Comparison of ENCODE assay signal across 13 mouse cellular contexts in the genomic region with DNA sequence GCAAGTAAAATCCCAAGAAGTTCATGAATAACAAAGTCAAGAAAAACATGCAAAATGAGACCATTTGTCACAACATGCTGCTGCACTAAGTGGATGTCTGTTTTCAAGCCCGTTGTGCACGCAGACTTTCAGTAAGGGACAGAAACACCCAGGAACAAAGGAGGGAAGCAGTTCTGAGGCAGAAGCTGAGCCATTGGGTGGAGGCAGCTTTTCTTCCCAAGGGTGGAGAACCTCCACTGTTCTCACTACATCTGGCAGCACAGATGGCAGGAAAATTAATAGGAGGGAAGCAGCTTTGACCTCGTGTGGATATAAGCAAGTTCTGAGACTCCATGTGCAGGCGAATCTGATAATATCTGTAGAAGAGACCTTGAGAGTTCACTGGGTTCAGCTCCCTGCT.
DNase-seq lines count a peak whose midpoint lies in the region; ATAC-seq lines count a peak whose summit lies in the region.
"Had no signal": no experiment of that assay in that cellular context is flagged by ENCODE, and none has a peak within 500 bp of the region (broad histone marks: within the 10 kb centered on the region; RNA-seq: fewer than 3 reads in every experiment).

No protein-coding gene starts in this region.

- H3K9me3 ChIP-seq in hindbrain, embryonic 10.5 days = no peaks in the 10 kb centered on the region
- no peaks in the 10 kb centered on the region for H3K9me3 ChIP-seq in hindbrain, embryonic 12.5 days (replicated peaks)
- H3K9me3 ChIP-seq in forebrain, embryonic 12.5 days = no peaks in the 10 kb centered on the region
- no peaks in the 10 kb centered on the region for H3K9me3 ChIP-seq in midbrain, embryonic 11.5 days (ENCODE audit: control insufficient read depth, low read length)
- H3K9me3 ChIP-seq: heart, embryonic 12.5 days had no signal

- WGBS in hindbrain, embryonic 10.5 days = 48% methylated on average over 4 of the region's 4 CpGs
- 37% methylated on average over 4 of the region's 4 CpGs for WGBS in hindbrain, embryonic 12.5 days
- WGBS in forebrain, embryonic 12.5 days = 43% methylated on average over 4 of the region's 4 CpGs
- whole genome bisulfite sequencing in midbrain, embryonic 11.5 days = 51% methylated on average over 4 of the region's 4 CpGs

- H3K36me3 ChIP-seq in hindbrain, embryonic 10.5 days = no peaks in the 10 kb centered on the region
- H3K36me3 ChIP-seq in hindbrain, embryonic 12.5 days = no peaks in the 10 kb centered on the region
- H3K36me3 ChIP-seq in forebrain, embryonic 12.5 days (replicated peaks) = no peaks in the 10 kb centered on the region
- H3K36me3 ChIP-seq in midbrain, embryonic 11.5 days (ENCODE audit: control insufficient read depth, insufficient read depth, low read length) = no peaks in the 10 kb centered on the region
- H3K36me3 ChIP-seq: heart, embryonic 12.5 days had no signal

- no peak overlapping the region for H3K4me3 ChIP-seq in hindbrain, embryonic 10.5 days
- no peak overlapping the region for H3K4me3 ChIP-seq in hindbrain, embryonic 12.5 days
- no peak overlapping the region for H3K4me3 ChIP-seq in forebrain, embryonic 12.5 days (replicated peaks)
- H3K4me3 ChIP-seq in midbrain, embryonic 11.5 days (ENCODE audit: low read depth, low read length) = no peak overlapping the region
- H3K4me3 ChIP-seq: heart, embryonic 12.5 days had no signal

- H3K27ac ChIP-seq in hindbrain, embryonic 10.5 days = peak overlapping the region; percentile 69
- no peak overlapping the region for H3K27ac ChIP-seq in hindbrain, embryonic 12.5 days
- peak overlapping the region; percentile 36; the same call in 1 of the 2 replicates for H3K27ac ChIP-seq in forebrain, embryonic 12.5 days
- no peak overlapping the region for H3K27ac ChIP-seq in midbrain, embryonic 11.5 days (ENCODE audit: low read depth, low read length)
- H3K27ac ChIP-seq: liver, embryonic 14.5 days had no signal

- H3K27me3 ChIP-seq in hindbrain, embryonic 10.5 days (ENCODE audit: insufficient read depth, poor library complexity, severe bottlenecking) = no peaks in the 10 kb centered on the region
- H3K27me3 ChIP-seq in hindbrain, embryonic 12.5 days = no peaks in the 10 kb centered on the region
- no peaks in the 10 kb centered on the region for H3K27me3 ChIP-seq in forebrain, embryonic 12.5 days
- no peaks in the 10 kb centered on the region for H3K27me3 ChIP-seq in midbrain, embryonic 11.5 days (ENCODE audit: control insufficient read depth, insufficient read depth, low read length)
- H3K27me3 ChIP-seq: CH12.LX; heart, embryonic 12.5 days had no signal

- peak; percentile 8 for DNase-seq in hindbrain, embryonic 10.5 days (ENCODE audit: low spot score)
- DNase-seq in brain, adult 2 months (ENCODE audit: low read depth, low spot score) = peak; percentile 42
- DNase-seq in midbrain, embryonic 11.5 days (ENCODE audit: low spot score, missing footprints) = no peak
- DNase-seq in ovary, postnatal 10 days (ENCODE audit: low spot score) = no peak
- no peak for DNase-seq in cerebellum, postnatal 36 days
- DNase-seq in adrenal gland, adult (ENCODE audit: inconsistent age in 2 of 2, low spot score in 1 of 2) = no peak
- DNase-seq: cerebellum, adult 18-20 months; kidney, adult 9 months had no signal

- no peak overlapping the region for H3K9ac ChIP-seq in hindbrain, embryonic 12.5 days
- no peak overlapping the region for H3K9ac ChIP-seq in forebrain, embryonic 12.5 days
- no peak overlapping the region for H3K9ac ChIP-seq in midbrain, embryonic 11.5 days (ENCODE audit: low read length)
- H3K9ac ChIP-seq: heart, embryonic 12.5 days; liver, embryonic 14.5 days had no signal

- no peak for ATAC-seq in hindbrain, embryonic 12.5 days (ENCODE audit: low FRiP score)
- ATAC-seq in forebrain, embryonic 12.5 days (ENCODE audit: low FRiP score) = peak; percentile 68; the same call in 1 of the 2 replicates
- ATAC-seq in midbrain, embryonic 11.5 days (ENCODE audit: low FRiP score) = peak; percentile 42; the same call in 1 of the 2 replicates

- H3K4me1 ChIP-seq in hindbrain, embryonic 10.5 days (replicated peaks) = 0 out of 2 replicates have a peak, but pooled peaks cover 4% of the 10 kb centered on the region
- peaks cover 3% of the 10 kb centered on the region; the same call in 1 of the 2 replicates for H3K4me1 ChIP-seq in hindbrain, embryonic 12.5 days
- H3K4me1 ChIP-seq in forebrain, embryonic 12.5 days = peaks cover 3% of the 10 kb centered on the region; the same call in 1 of the 2 replicates
- H3K4me1 ChIP-seq in midbrain, embryonic 11.5 days (ENCODE audit: control insufficient read depth, insufficient read depth, low read length) = no peaks in the 10 kb centered on the region
- H3K4me1 ChIP-seq: heart, embryonic 12.5 days had no signal

- H3K4me2 ChIP-seq in hindbrain, embryonic 12.5 days (replicated peaks) = no peak overlapping the region
- H3K4me2 ChIP-seq in forebrain, embryonic 12.5 days = no peak overlapping the region
- H3K4me2 ChIP-seq in midbrain, embryonic 11.5 days = no peak overlapping the region
- H3K4me2 ChIP-seq: heart, embryonic 12.5 days had no signal

Comparison
In these comparisons a context has a peak if more than half of its experiments do, and no peak if none do; other contexts are left out.
1. H3K27ac ChIP-seq: peak in hindbrain, embryonic 10.5 days (single experiment) and forebrain, embryonic 12.5 days (single experiment); none in hindbrain, embryonic 12.5 days (single experiment) and midbrain, embryonic 11.5 days (single experiment).
2. DNase-seq: peak in hindbrain, embryonic 10.5 days (single experiment) and brain, adult 2 months (single experiment); none in midbrain, embryonic 11.5 days (single experiment), ovary, postnatal 10 days (single experiment), cerebellum, postnatal 36 days (0 of 2) and adrenal gland, adult (0 of 2).